In genomic region chr13:92611254-92611784, GRCm38 (mm10) we compare ENCODE assay signal across 8 mouse cellular contexts. TPM values are rescaled to one million over a fixed set of nuclear protein-coding genes. Genes with fewer than 3 reads are reported as not detected.
A peak's percentile ranks its signal among the peaks of the same experiment; 100 is the strongest.
DNase-seq lines count a peak whose midpoint lies in the region; ATAC-seq lines count a peak whose summit lies in the region.

No protein-coding gene starts in this region.

- H3K4me2 ChIP-seq in kidney, embryonic 15.5 days: peak overlapping the region; percentile 92
- H3K4me2 ChIP-seq in limb, embryonic 13.5 days (replicated peaks): peak overlapping the region; percentile 76
- H3K4me2 ChIP-seq in neural tube, embryonic 14.5 days (ENCODE audit: low read depth, low read length): peak overlapping the region; percentile 89

- H3K27ac ChIP-seq in kidney, embryonic 15.5 days: peak overlapping the region; percentile 96
- H3K27ac ChIP-seq in limb, embryonic 13.5 days: peak overlapping the region; percentile 63; the same call in 1 of the 2 replicates
- H3K27ac ChIP-seq in neural tube, embryonic 14.5 days (ENCODE audit: low read depth, low read length): peak overlapping the region; percentile 83

- no peaks in the 10 kb centered on the region for H3K27me3 ChIP-seq in kidney, embryonic 15.5 days
- H3K27me3 ChIP-seq in limb, embryonic 13.5 days: peaks cover 8% of the 10 kb centered on the region
- no peaks in the 10 kb centered on the region for H3K27me3 ChIP-seq in neural tube, embryonic 14.5 days (ENCODE audit: control insufficient read depth, insufficient read depth, low read length)

- WGBS in kidney, embryonic 15.5 days: under 1% methylated on average over 43 of the region's 43 CpGs
- 0% methylated on average over 40 of the region's 43 CpGs for WGBS in limb, embryonic 13.5 days
- WGBS in neural tube, embryonic 14.5 days: under 1% methylated on average over 43 of the region's 43 CpGs

- no peak for DNase-seq in kidney, adult 8-10 months
- DNase-seq in NIH3T3 (ENCODE audit: low read depth): peak; percentile 52
- no peak for DNase-seq in urinary bladder, postnatal 14 days (ENCODE audit: low spot score)
- no peak for DNase-seq in left cerebral cortex, postnatal 10 days (ENCODE audit: extremely low spot score in 1 of 2, low spot score in 2 of 2)

- peak overlapping the region; percentile 71 for H3K9ac ChIP-seq in kidney, embryonic 15.5 days
- H3K9ac ChIP-seq in limb, embryonic 13.5 days: peak overlapping the region; percentile 83
- peak overlapping the region; percentile 87 for H3K9ac ChIP-seq in neural tube, embryonic 14.5 days (replicated peaks; ENCODE audit: low read depth, low read length)

- intact Hi-C loops in left cerebral cortex, postnatal 10 days (cut with DNase I): no loop called here

- no peaks in the 10 kb centered on the region for H3K36me3 ChIP-seq in kidney, embryonic 15.5 days
- H3K36me3 ChIP-seq in limb, embryonic 13.5 days: no peaks in the 10 kb centered on the region
- H3K36me3 ChIP-seq in neural tube, embryonic 14.5 days (ENCODE audit: control insufficient read depth, insufficient read depth, low read length): no peaks in the 10 kb centered on the region

- peak overlapping the region; percentile 65 for H3K4me3 ChIP-seq in kidney, embryonic 15.5 days (replicated peaks)
- H3K4me3 ChIP-seq in limb, embryonic 13.5 days: peak overlapping the region; percentile 73
- peak overlapping the region; percentile 78 for H3K4me3 ChIP-seq in neural tube, embryonic 14.5 days (ENCODE audit: low read depth, low read length)

- peaks cover 24% of the 10 kb centered on the region for H3K4me1 ChIP-seq in kidney, embryonic 15.5 days
- H3K4me1 ChIP-seq in limb, embryonic 13.5 days: peaks cover 17% of the 10 kb centered on the region
- peaks cover 5% of the 10 kb centered on the region; the same call in 1 of the 2 replicates for H3K4me1 ChIP-seq in neural tube, embryonic 14.5 days (ENCODE audit: control insufficient read depth, insufficient read depth, low read length)

- peak; percentile 63 for ATAC-seq in kidney, embryonic 15.5 days (replicated peaks; ENCODE audit: low FRiP score)
- ATAC-seq in erythroid progenitor cell, adult 5-6 weeks (replicated peaks; ENCODE audit: low FRiP score, poor library complexity, severe bottlenecking): peak; percentile 74
- ATAC-seq in limb, embryonic 13.5 days (ENCODE audit: low FRiP score, low read depth): peak; percentile 20
- ATAC-seq in neural tube, embryonic 14.5 days (ENCODE audit: low read depth): peak; percentile 59

- H3K9me3 ChIP-seq in kidney, embryonic 15.5 days (replicated peaks): no peaks in the 10 kb centered on the region
- H3K9me3 ChIP-seq in limb, embryonic 13.5 days: no peaks in the 10 kb centered on the region
- no peaks in the 10 kb centered on the region for H3K9me3 ChIP-seq in neural tube, embryonic 14.5 days (ENCODE audit: control insufficient read depth, low read length)

RNA-seq across cellular contexts. Expression of gene Serinc5, which starts 0.4 kb away (rescaled TPM):
- 16.5 and 16.8 TPM in 2 replicates for polyA plus RNA-seq in kidney, embryonic 15.5 days (2015; fragmentation: Nextera tagmentation; extraction: Ambion mirVana)
- 33.5 and 56.6 TPM in 2 replicates for total RNA-seq in erythroid progenitor cell, adult 5-6 weeks (2015; ENCODE audit: low replicate concordance)
- total RNA-seq in erythroid progenitor cell, adult 5-6 weeks (2017; ENCODE audit: low replicate concordance): 44.0 and 54.7 TPM in 2 replicates
- 7.8 and 10.5 TPM in 2 replicates for polyA plus RNA-seq in limb, embryonic 13.5 days (2015; fragmentation: Nextera tagmentation; extraction: Ambion mirVana)
- polyA plus RNA-seq in neural tube, embryonic 14.5 days (2014; fragmentation: Nextera tagmentation; extraction: Ambion mirVana): 16.7 and 27.0 TPM in 2 replicates
- 10 to 100 TPM; 48.0 to 55.7 TPM for total RNA-seq in left cerebral cortex, postnatal 10 days (2021)

RNA-seq across cellular contexts. Expression of gene Spz1, which starts 35.3 kb away (rescaled TPM):
- not detected in 2 replicates for polyA plus RNA-seq in kidney, embryonic 15.5 days (2015; fragmentation: Nextera tagmentation; extraction: Ambion mirVana)
- total RNA-seq in erythroid progenitor cell, adult 5-6 weeks (2015; ENCODE audit: low replicate concordance): not detected in 2 replicates
- total RNA-seq in erythroid progenitor cell, adult 5-6 weeks (2017; ENCODE audit: low replicate concordance): not detected in 2 replicates
- not detected in 2 replicates for polyA plus RNA-seq in limb, embryonic 13.5 days (2015; fragmentation: Nextera tagmentation; extraction: Ambion mirVana)
- polyA plus RNA-seq in neural tube, embryonic 14.5 days (2014; fragmentation: Nextera tagmentation; extraction: Ambion mirVana): not detected in 2 replicates
- total RNA-seq in left cerebral cortex, postnatal 10 days (2021): not detected

Comparison
In these comparisons a context has a peak if more than half of its experiments do, and no peak if none do; other contexts are left out.
1. ATAC-seq: peak in every context shown above with its lines; median percentile 74 in erythroid progenitor cell, adult 5-6 weeks; 63 in kidney, embryonic 15.5 days; 59 in neural tube, embryonic 14.5 days; 20 in limb, embryonic 13.5 days.